Mouse (Mus musculus) brain, embryonic 14.5 days (tissue): ENCODE results near the gene Cs.

Experiments used
- CTCF ChIP-seq: fragments of 200-500 bp; IDR thresholded peaks from 2 replicates; pipeline ENCODE4 v1.5.1; 2012; ENCODE audit warnings: inconsistent platforms, mild to moderate bottlenecking, moderate library complexity, borderline replicate concordance; ENCODE audit not compliant: insufficient read depth, insufficient read length; ENCODE audit errors: extremely low read depth
- POLR2A ChIP-seq: fragments of 200-500 bp; IDR thresholded peaks from 2 replicates; pipeline ENCODE4 v1.6.1; 2012; ENCODE audit warnings: mild to moderate bottlenecking, inconsistent platforms, borderline replicate concordance; ENCODE audit not compliant: poor library complexity, insufficient read depth, insufficient read length, severe bottlenecking; ENCODE audit errors: extremely low read depth

GRCm38 (mm10) chr10:128310177-128310576 lies 27.4 kb upstream of the Cs start:
- no peak for TF ChIP-seq CTCF
- TF ChIP-seq POLR2A = no peak
